Comparison of ENCODE assay signal across 9 mouse cellular contexts in the genomic region with DNA sequence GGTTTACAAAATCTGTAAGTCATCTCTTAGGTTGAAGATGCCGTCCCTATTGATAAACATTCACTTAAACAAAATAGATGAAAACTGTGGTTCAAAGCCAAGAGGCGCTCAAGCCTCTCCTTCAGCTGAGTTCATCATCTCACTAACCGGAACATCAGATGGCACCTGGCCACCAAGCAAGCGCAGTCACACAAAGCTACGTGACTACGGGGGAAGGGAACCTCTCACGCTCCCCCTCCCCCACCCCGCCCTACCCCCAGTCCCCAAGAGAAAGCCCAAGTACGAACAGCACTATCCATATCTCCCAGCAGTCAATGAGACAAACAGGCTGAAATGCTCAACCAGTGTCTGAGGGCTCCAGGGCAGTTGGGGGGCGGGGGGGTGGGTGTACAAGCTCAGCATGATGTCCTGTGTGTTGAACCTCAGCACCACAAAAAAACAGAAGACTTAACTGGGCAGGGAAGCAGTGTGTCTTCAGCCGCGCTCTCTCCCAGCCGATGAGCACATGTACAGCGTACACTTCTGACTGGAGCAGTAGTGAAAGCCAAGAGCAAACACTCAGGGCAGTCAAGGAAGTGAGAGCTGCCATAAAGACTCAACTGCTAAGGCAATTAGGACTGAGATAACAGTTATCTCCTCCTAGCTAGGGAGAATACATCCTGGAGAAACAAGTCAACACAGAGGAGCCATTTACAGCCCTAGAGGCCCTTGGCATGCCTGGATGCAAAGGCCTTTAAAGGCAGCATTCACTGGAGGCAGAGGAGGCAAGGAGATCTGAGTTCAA. TPM values are rescaled to one million over a fixed set of nuclear protein-coding genes. Genes with fewer than 3 reads are reported as not detected.
DNase-seq lines count a peak whose midpoint lies in the region; ATAC-seq lines count a peak whose summit lies in the region.
"Had no signal": no experiment of that assay in that cellular context is flagged by ENCODE, and none has a peak within 500 bp of the region (broad histone marks: within the 10 kb centered on the region; RNA-seq: fewer than 3 reads in every experiment).

No protein-coding gene starts in this region.

- peak overlapping the region; percentile 69 for H3K9ac ChIP-seq in heart, embryonic 13.5 days
- peak overlapping the region; percentile 51 for H3K9ac ChIP-seq in liver, embryonic 12.5 days
- no peak overlapping the region for H3K9ac ChIP-seq in neural tube, embryonic 15.5 days (replicated peaks)
- H3K9ac ChIP-seq: forebrain, postnatal 0 days had no signal

- ATAC-seq in heart, embryonic 13.5 days (ENCODE audit: extremely low read depth, insufficient number of reproducible peaks, low FRiP score, low TSS enrichment): no peak
- ATAC-seq in liver, embryonic 12.5 days: peak; percentile 55
- ATAC-seq in neural tube, embryonic 15.5 days (ENCODE audit: low FRiP score): no peak
- ATAC-seq: forebrain, postnatal 0 days had no signal

- H3K36me3 ChIP-seq in heart, embryonic 13.5 days: no peaks in the 10 kb centered on the region
- H3K36me3 ChIP-seq in liver, embryonic 12.5 days: 0 out of 2 replicates have a peak, but pooled peaks cover under 1% of the 10 kb centered on the region
- H3K36me3 ChIP-seq in neural tube, embryonic 15.5 days: no peaks in the 10 kb centered on the region

- H3K27me3 ChIP-seq in heart, embryonic 13.5 days (replicated peaks): no peaks in the 10 kb centered on the region
- H3K27me3 ChIP-seq in liver, embryonic 12.5 days (replicated peaks): no peaks in the 10 kb centered on the region
- no peaks in the 10 kb centered on the region for H3K27me3 ChIP-seq in neural tube, embryonic 15.5 days (replicated peaks)

- H3K9me3 ChIP-seq in heart, embryonic 13.5 days: no peaks in the 10 kb centered on the region
- H3K9me3 ChIP-seq in liver, embryonic 12.5 days (replicated peaks): no peaks in the 10 kb centered on the region
- no peaks in the 10 kb centered on the region for H3K9me3 ChIP-seq in neural tube, embryonic 15.5 days (replicated peaks)

- H3K4me3 ChIP-seq in heart, embryonic 13.5 days: no peak overlapping the region
- peak overlapping the region; percentile 24 for H3K4me3 ChIP-seq in liver, embryonic 12.5 days
- no peak overlapping the region for H3K4me3 ChIP-seq in neural tube, embryonic 15.5 days (replicated peaks)

- WGBS in heart, embryonic 13.5 days: 27% methylated on average over 14 of the region's 14 CpGs
- 26% methylated on average over 14 of the region's 14 CpGs for whole genome bisulfite sequencing in liver, embryonic 12.5 days (ENCODE audit: insufficient replicate concordance)
- 48% methylated on average over 14 of the region's 14 CpGs for WGBS in neural tube, embryonic 15.5 days

- DNase-seq in heart, adult 11 months: no peak
- DNase-seq in thymus, postnatal 14 days: peak; percentile 51
- DNase-seq in thymus, adult 18-20 months: no peak
- no peak for DNase-seq in kidney, postnatal 25 days
- no peak for DNase-seq in left cerebral cortex, adult 8-10 months (ENCODE audit: low spot score in 2 of 2)
- DNase-seq: forebrain, postnatal 0 days had no signal

- peak overlapping the region; percentile 51 for H3K4me2 ChIP-seq in heart, embryonic 13.5 days
- peak overlapping the region; percentile 62 for H3K4me2 ChIP-seq in liver, embryonic 12.5 days
- H3K4me2 ChIP-seq in neural tube, embryonic 15.5 days: no peak overlapping the region

- H3K27ac ChIP-seq in heart, embryonic 13.5 days (replicated peaks): peak overlapping the region; percentile 75
- H3K27ac ChIP-seq in liver, embryonic 12.5 days: peak overlapping the region; percentile 77
- H3K27ac ChIP-seq in neural tube, embryonic 15.5 days (replicated peaks): no peak overlapping the region

- H3K4me1 ChIP-seq in heart, embryonic 13.5 days: peaks cover 79% of the 10 kb centered on the region
- H3K4me1 ChIP-seq in liver, embryonic 12.5 days: peaks cover 86% of the 10 kb centered on the region
- H3K4me1 ChIP-seq in neural tube, embryonic 15.5 days: peaks cover 45% of the 10 kb centered on the region

RNA-seq across cellular contexts. Expression of a gene that starts 11.5 kb away (rescaled TPM):
- 46.8 and 50.9 TPM in 2 replicates for polyA plus RNA-seq in heart, embryonic 13.5 days (2015; fragmentation: Nextera tagmentation; extraction: Ambion mirVana)
- polyA plus RNA-seq in liver, embryonic 12.5 days (2016; fragmentation: Nextera tagmentation; extraction: Ambion mirVana): 102 and 103 TPM in 2 replicates
- 46.6 and 75.5 TPM in 2 replicates for polyA plus RNA-seq in neural tube, embryonic 15.5 days (2015; fragmentation: Nextera tagmentation; extraction: Ambion mirVana)
- 10 to 100 TPM; 25.8 to 33.4 (median 29.2) TPM for total RNA-seq in left cerebral cortex, adult 8-10 months (2022)

RNA-seq across cellular contexts. Expression of a gene that starts 34.6 kb away (rescaled TPM):
- polyA plus RNA-seq in heart, embryonic 13.5 days (2015; fragmentation: Nextera tagmentation; extraction: Ambion mirVana): 69.9 and 81.9 TPM in 2 replicates
- 70.7 and 74.2 TPM in 2 replicates for polyA plus RNA-seq in liver, embryonic 12.5 days (2016; fragmentation: Nextera tagmentation; extraction: Ambion mirVana)
- 76.2 and 79.1 TPM in 2 replicates for polyA plus RNA-seq in neural tube, embryonic 15.5 days (2015; fragmentation: Nextera tagmentation; extraction: Ambion mirVana)
- 10 to 100 TPM; 50.9 to 56.1 (median 53.0) TPM for total RNA-seq in left cerebral cortex, adult 8-10 months (2022)
